Mouse (Mus musculus) fat pad, adult 2 months (tissue): Measurements from ENCODE around the gene Miga1.

Source experiments
- DNase-seq: peaks from one replicate; pipeline ENCODE4 v3.0.0-alpha.2; 2011; ENCODE audit warnings: low read depth, low spot score; ENCODE audit errors: extremely low read depth

The Miga1 gene

GRCm38 (mm10) chr3:152339862-152340557 is at the start of gene Miga1:
Gene Miga1, minus strand, starts transcription at chr3:152340407.
- DNase-seq, result no peak

GRCm38 (mm10) chr3:152384106-152384505 is 43.9 kb upstream of the Miga1 start:
- DNase-seq, result no peak

DNA sequence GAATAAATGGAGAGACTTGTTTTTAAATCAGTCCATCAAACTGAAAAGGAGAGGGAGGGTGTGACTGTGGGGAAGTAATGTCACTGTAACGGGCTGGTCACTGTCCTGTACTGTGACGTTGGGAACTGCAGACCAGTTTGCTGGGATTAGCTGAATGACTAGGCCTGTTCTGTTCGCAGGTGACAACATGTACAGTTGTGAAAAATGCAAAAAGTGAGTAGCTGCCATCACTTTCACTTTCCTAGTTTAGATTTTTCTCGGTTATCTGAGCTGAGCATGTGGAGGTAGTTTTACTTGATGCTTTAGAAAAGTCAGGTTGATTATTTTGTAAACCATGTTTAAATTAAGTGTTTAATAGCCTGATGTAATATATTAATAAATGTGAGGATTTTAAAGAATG is 35.9 kb upstream of the Miga1 start:
- no peak for DNase-seq

GRCm38 (mm10) chr3:152364181-152364580 is 24.0 kb upstream of the Miga1 start:
- no peak for DNase-seq

- no peak for DNase-seq
Measured at GRCm38 (mm10) chr3:152359151-152359550, 18.9 kb upstream of the Miga1 start.

GRCm38 (mm10) chr3:152356751-152357150 is 16.5 kb upstream of the Miga1 start:
- no peak for DNase-seq

DNA sequence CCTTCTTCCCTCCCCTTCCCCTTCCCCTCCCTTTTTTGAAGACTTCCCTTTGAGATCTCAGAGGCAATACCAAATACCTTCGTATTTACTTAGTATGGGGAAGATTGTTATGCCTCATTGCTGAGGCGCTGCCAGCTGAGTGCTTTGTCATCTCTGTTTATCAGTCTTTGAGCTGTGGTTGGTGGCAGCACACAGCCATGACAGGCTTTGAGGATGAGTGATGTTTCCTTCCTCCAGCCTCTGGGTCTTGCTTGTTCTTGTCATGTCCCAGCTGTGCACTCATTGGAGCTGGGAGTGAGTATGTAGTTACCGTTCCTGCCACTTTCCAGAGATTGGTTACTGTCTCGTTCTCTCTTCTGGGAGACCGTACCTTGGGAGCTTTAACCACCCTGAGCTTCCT is 15.2 kb upstream of the Miga1 start:
- DNase-seq, result no peak

GRCm38 (mm10) chr3:152353434-152354177 is 13.4 kb upstream of the Miga1 start:
- no peak for DNase-seq

GRCm38 (mm10) chr3:152352289-152352688 is 12.1 kb upstream of the Miga1 start:
- no peak for DNase-seq

DNA sequence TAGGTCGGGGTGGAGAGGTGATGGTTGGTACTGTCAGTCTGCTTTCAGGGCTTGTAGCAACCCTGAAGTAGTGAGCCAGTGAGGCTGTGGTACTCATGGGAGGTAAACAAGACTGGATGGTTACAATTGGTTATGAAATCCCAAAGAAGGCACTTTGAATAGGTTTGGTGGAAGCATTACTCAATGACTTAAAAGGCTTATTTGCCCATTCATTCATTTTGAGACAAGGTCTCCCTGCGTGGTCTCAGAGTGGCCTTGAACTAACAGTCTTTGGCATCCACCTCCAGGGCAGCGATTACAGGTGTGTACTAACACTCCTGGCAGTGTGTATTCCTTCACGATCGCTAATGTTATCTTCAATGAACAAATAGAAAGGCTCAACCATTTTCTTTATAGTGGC is 10.8 kb upstream of the Miga1 start:
- no peak for DNase-seq

- no peak for DNase-seq
Measured at GRCm38 (mm10) chr3:152350431-152350830, 10.2 kb upstream of the Miga1 start.

- peak; percentile 85 for DNase-seq
Measured at GRCm38 (mm10) chr3:152348011-152348830, 8.0 kb upstream of the Miga1 start.

GRCm38 (mm10) chr3:152347227-152347626 is 7.0 kb upstream of the Miga1 start:
- DNase-seq, result no peak

DNA sequence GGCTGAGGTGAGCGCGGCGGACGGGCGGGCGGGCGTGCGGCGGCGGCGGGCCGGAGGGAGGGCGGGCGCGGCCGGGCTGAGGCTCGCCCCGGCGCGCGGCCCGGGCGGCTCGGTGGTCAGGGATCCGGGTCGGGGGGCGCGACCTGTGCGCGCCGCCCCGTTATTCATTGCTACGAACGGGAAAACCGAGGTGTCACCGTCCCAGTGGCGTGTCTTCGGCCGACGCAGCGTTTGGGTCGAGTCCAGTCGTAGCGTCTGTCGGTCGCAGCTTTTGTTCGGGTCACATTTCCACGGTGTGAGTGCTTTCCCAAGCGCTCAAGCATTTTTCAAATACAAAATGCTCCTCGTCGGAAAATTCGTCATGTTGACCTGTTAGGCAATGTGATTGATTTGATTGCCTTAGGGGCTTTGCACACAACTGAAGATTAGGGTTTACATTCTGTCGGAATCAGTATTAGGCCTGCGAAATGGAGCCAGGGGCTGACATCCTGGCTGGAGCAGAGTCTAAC is 6.5 kb upstream of the Miga1 start:
- no peak for DNase-seq

DNA sequence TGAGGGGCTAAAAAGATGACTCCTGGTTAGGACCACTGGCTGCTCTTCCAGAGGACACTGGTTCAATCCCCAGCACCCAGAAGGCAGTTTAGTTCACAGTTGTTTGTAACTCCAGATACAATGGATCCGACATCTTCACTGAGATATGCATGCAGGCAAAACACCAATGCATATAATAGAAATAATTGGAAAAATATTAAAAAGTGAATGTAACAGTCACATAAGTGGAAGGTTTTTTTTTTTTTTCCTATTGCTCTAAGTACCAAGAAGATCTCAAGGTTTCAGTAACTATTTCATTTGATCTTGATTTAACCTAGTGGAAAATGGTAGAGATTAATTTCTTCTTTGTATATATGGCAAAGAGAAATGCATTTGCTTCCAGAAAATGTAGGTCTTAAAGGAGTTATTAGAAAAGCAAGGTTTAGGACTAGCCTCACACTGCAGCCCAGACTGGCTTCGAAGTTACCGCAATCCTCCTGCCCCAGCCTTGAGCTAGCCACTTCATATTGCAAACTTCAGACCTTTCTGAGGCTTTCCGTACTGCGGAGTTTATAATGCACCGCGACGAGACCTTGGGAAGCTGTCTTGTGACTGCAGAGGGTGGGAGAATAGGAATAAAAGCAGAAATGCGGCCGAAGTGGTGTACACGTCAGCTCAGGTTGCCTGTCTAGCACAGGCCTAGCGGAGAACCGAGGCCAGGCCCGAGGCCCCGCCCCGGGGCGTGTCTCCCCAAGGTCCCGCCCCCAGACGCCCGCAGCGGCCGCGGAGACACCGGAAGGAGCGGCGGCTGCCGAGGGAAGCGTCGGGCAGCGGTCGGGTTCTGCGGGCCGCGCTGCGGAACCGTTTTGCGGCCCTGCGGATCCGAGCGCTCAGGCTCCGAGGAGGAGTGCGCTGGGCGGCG is 5.8 kb upstream of the Miga1 start, which contains the start of gene Usp33:
Gene Usp33, plus strand, starts transcription at position 747 of the 901 bp plus-strand sequence.
- DNase-seq, result no peak

- no peak for DNase-seq
Measured at GRCm38 (mm10) chr3:152342961-152343517, 2.8 kb upstream of the Miga1 start.

GRCm38 (mm10) chr3:152336085-152336484 is 4.1 kb downstream of the Miga1 start:
- DNase-seq, result no peak

GRCm38 (mm10) chr3:152333641-152334040 is 6.6 kb downstream of the Miga1 start:
- no peak for DNase-seq

DNA sequence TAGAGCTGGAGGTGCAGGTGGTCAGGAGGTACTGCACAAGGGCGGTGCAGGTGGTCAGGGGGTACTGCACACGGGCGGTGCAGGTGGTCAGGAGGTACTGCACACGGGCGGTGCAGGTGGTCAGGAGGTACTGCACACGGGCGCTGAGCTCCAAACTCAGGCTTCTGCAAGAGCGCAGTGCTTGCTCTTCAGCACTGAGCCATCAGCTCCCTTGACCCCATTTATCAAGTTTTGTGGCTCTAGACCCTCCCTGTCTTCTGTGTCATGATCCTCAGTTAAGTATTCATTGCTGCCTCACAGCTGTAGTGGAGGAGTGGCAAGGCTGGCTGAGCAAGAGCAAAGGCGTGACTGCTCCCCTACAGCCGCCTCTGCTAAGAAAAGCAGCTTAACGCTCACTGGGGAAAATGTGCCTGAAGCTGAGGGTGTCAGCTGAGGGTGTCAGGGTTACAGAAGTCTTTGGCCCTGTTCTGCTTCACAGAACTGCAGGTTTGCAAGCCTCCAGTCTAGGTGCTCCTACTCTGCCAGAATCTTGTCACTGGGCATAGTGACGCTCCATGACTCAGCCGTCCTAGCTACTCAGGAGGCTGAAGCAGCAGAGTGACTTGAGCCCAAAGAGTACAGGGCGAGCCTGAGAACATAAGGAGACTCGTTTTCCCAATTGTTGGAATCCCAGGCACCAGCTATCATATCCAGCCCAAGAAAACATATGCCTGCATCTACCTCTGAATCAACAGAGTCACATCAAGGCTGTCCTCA is 7.5 kb downstream of the Miga1 start:
- no peak for DNase-seq
